Mouse (Mus musculus): Measurements from ENCODE around the gene Ranbp17. TPM values are rescaled to one million over a fixed set of nuclear protein-coding genes. Genes with fewer than 3 reads are reported as not detected.
A peak's percentile ranks its signal among the peaks of the same experiment; 100 is the strongest.

The Ranbp17 gene
- total RNA-seq, 1 experiment from 2014 or later, result 3.3 TPM

DNA sequence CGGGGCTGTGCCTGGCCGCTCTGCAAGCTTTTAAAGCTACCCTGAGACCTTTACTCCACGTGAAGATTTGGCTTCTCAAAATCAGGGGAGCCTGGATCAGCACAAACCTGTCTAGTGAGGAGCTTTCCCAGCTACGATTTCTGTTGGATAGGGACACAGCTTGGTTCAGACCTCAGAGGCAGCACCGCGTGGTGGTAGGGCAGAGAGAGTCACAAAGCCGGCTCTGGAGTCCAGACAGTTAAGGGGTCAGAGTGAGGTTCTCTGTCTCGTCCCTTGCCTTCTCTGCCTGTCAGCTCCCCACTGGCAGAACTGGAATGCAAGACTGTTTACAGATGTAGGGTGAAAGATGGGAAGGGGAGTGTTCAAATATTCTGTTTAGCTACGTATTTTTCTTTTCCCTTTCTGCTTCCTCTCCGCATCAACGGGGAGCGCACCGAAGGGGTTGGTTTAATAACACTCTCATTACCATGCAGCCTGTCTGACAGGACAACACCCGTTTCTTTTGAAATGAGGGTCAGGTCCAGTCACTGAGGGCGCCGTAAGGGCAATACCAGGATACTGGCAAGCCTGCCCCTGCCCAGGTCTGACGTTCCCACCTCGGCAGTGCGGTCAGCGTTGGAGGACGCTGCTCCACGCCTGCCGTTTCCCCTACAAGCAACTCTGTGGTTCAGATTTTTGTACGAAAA lies 317.0 kb downstream of the Ranbp17 start:
- no peak for DNase-seq

DNA sequence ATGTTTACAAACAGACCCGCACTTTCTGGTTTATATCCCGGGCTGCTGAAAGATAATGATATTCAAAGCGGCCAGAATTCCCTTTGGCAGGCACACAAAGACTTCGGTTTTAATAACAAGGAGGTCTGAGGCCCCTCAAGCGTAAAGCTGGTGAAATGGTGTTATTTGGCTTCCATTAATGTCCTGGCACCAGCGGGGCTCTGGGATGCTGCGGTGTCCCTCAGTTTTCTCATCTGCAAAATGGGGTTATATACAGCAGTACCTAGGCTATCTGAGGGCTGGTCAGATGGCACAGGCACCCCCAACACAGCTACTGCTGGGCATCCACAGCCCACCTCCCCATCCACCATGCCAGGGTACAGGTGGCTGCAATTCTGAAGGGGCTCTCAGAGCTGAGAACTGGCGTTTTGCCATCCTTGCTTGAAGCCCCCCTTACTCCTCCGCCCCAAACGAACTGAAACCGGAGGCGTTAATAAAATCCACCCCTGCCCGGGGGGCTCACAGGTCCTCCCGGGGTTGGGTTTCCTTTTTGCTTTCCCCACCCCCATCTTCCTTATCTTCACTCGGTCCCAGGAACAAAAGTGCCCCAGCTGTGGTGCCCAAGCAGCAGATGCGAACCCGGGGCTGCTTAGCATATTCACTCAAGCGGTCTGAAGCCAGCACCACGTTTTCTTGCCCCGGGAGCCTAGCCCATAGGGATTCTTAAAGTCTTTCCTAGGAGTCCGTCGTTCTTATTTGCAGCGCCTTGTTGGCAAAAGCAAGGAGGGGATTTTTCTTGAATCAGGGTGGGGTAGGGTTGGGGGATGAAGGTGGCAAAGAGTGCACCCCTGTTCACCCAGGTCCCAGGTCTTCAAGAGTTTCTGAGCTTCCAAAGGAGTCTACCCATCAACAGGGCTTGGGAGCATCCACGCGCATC lies 317.8 kb downstream of the Ranbp17 start:
- no peak for DNase-seq

DNA sequence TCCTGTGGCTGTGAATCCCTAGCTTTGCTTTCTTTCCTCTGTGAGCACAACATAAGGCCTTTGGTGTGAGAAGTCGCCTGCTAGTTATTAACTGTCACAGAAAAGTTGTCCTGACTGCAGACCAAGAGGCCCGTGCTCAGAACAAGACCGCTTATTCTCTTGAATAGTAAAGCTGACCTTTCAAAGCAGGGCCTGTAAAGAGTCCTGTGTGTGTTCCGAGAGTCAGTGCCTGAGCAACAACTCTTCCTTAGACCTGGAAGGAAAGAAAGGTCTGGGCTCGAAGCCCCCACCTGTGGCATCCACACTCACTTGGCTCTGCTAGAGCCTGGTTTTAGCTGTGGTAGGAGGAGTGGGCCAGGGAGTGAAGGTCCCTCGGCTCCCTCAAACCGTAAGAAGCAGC lies 318.5 kb downstream of the Ranbp17 start:
- no peak for DNase-seq

DNA sequence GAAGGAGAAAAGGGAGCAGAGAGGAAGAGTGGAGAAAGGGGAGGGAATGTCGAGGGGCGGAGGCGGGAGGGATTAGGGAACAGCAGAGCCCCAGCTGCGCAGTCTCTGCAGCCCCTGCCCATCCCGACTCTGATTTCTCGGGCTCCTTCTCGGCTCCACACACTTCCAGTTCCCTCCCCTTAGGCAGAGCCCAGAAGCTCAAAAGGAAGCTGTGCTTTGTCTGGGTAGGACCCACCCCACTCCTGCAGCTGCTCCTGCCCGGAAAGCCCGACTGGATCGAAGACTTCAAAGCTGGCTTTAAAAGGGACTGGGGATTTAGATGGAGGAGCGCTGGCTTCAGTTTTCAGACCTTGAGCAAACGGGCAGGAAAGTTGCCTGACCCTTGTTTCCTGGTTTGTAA lies 319.9 kb downstream of the Ranbp17 start:
- DNase-seq, result no peak

DNA sequence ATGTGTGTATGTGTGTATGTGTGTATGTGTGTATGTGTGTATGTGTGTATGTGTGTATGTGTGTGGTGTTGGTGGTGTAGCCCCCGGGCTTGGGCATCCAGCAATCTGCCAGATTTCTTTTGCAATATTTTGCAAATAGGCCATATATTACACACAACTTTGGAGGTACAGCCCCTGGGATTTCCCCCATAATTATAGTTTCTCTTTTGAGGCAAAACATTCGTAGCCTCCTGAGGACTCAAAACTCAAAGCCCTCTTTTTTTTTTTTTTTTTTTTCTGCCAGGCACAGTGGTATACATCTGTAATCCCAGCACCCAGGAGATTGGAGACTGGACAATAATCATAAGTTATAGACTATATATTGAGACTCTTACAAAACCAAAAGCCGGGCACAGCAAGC lies 331.7 kb downstream of the Ranbp17 start:
- no peak for DNase-seq

DNA sequence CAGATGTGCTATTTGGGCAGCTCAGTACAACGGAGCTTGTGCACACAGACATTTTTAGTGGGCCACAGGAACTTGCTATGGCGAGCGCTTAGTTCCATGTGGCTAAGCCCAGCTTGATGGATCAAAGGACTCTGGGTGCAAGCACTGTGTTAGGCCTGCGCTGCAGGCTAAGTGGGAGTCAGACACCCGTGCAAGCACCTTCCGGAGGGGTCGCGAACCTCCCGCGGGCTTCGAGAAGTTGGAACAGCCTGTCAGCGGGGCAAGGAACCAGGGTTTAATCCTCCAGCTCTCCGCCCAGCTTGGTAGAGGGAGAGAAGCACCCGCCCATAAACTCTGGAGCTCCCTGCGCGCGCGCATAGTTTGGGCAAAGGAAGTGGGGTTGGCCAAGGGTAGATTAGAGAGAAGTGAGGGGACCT lies 332.8 kb downstream of the Ranbp17 start:
- no peak for DNase-seq

DNA sequence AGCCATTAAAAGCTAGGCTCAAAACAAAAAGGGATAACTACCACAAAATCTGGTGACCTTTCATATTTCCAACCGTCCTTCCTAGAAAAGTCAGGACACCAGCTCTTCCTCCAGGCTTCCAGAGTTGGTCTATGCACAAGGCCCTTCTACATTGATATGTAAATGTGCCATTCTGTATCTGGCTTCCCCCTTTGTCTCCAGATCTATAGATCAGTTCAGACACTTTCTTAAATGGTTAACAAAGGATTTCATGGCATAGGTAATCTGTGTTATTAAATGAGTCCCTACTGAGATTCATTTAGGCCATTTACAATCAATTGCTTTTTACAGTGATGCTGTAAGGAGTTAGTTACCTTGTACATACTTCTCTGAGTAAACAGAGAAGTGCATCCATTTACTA lies 333.7 kb downstream of the Ranbp17 start:
- no peak for DNase-seq

DNA sequence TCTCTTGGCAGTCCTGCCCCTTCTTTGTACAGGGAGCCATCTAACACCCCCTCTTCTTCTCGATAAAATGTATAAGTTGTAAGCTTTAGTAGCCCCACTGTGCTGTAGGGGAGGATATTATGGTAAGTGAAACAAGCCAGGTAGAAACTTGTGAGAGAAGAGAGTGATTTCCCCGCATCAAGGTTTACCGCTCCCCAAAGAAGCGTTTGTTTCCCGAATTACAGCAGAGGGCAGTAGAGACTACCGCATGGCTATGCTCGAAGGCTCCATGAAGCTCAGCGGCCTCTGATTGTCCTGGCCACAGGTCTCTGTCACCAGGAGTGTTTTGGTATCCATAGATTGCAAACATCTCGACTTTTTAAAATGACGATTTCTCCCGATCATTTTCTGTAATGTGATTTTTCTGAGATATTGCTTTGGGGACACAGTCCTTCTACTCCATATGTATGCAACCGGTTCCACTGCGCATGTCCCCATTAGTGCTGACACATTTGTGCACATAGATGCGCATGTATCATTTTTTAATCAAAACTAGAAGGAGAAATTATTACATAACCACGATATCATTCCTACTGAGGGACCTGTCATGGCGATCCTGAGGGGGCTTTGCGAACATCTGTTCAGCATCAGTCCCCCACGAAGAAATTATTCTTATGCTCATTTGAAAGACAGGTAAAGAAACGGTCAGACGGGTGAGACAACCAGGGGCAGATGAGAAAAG lies 336.9 kb downstream of the Ranbp17 start:
- DNase-seq, result peak; percentile 68

DNA sequence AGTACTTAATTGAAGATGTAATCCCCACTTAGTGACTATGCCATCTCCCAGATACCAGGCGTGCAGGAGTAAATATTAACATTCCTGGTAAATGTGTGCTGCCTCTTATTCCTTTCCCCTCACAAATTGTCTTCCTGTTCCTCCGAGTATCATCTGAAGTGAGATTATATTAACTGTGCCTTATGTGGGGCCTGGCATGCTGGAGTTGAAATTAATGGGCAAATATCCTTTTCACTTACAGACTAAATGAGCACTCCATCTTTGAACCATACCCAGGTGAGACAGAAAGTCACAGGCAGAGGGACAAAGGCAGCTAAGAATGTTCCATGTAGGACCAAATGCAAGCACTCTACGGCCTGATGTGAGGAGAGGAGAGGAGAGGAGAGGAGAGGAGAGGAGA lies 337.8 kb downstream of the Ranbp17 start:
- no peak for DNase-seq

DNA sequence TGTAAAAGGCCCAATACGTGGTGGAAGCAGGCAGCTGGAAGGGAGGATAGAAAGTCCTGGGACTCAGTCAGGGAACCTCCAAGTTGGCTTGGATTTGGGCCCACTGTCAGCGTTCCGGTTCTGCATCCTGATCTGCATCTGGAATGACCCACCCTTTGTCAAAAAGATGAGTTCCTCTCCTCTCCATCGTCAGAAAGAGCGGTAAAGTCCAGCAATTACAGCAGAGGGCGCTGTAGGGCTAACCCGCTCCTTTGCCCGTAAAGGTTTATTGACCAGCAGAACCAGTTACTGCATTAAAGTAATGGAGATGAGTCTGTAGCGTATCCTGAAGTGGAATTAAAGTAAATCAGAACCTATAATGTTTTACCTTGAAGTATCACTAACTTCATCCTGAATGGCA lies 343.1 kb downstream of the Ranbp17 start:
- peak; percentile 65 for DNase-seq

DNA sequence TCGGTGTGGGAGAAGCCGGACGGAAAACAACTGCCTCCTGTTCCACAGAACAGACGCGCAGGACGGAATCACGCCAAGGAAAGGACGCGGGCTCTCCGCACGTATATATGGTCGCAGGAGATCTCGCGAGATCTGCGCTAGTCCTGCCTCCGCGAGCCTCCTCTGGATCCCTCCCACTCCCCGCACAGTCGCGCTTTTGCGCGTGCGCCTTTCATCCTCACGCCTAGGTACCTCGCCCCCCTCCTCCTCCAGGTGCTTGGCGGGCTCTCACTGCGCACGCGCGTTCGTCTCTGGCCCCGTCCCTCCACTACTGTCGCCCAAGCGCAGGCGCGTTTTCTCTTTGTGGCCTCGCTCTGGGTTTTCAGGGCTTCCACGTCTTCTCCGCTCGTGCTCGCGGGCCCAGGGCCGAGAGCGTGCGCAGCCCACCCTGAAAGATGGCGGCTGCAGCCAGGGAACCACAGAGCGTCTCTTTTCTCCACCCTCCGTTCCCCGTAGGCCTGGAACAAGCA lies 350.5 kb downstream of the Ranbp17 start, which contains the start of gene Npm1:
Gene Npm1, minus strand, starts transcription at position 209 of the 509 bp plus-strand sequence.
- DNase-seq, result peak; percentile 100

DNA sequence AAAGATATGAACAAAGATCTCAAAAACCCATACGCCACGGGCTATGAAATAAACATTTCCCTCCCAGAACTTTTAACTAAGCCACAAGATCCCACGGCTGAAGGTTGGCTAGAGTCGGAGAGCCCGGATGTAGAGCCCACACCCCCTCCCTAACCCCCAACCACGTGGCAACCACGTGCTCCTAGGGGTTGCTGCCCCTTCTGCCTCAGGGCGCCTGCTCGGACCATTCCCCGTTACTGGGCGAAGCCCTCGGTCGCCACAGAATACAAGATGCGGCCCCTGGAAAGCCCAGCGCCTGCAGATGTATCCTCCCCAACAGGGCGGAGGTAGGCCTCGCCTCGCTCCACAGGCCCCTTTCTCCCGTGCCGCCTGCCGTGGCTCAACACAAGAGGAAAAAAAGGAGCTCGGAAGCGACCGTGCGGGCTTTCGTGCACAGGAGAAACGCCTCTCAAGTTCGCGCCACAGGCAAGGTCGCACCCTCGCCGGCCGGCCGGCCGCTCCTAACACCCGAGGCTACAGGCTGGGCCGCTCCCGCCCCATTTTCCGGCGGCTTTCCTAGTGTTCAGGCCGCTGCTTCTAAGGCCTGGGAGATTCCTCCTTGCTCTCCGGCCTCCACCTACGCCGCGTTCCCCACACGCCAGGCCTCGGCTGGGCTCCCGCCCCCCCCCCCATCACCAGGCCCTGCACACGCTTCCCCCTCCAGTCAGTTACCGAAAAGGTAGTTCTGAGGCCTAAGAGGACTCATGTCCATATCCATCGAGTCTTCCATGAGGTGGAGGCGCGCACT lies 351.1 kb downstream of the Ranbp17 start:
- DNase-seq, result peak; percentile 86

Other genes starting within 250 kb of the Ranbp17 start
- gene Gm12117, start 237.0 kb downstream of the Ranbp17 start, total RNA-seq (2021), result not detected in 2 replicates
- gene Gabrp, start 65.2 kb upstream of the Ranbp17 start, total RNA-seq (2021), result not detected in 2 replicates
- not detected in 2 replicates for gene D130052B06Rik, start 85.6 kb upstream of the Ranbp17 start, total RNA-seq (2021)